Mouse (Mus musculus): ENCODE measurements at regions not wholly inside any gene's neighbourhood (a gene's known extent, or its start where the extent isn't known, plus 50 kb on each side); places are given as distances from the start of the nearest gene placed in this dataset.

DNA sequence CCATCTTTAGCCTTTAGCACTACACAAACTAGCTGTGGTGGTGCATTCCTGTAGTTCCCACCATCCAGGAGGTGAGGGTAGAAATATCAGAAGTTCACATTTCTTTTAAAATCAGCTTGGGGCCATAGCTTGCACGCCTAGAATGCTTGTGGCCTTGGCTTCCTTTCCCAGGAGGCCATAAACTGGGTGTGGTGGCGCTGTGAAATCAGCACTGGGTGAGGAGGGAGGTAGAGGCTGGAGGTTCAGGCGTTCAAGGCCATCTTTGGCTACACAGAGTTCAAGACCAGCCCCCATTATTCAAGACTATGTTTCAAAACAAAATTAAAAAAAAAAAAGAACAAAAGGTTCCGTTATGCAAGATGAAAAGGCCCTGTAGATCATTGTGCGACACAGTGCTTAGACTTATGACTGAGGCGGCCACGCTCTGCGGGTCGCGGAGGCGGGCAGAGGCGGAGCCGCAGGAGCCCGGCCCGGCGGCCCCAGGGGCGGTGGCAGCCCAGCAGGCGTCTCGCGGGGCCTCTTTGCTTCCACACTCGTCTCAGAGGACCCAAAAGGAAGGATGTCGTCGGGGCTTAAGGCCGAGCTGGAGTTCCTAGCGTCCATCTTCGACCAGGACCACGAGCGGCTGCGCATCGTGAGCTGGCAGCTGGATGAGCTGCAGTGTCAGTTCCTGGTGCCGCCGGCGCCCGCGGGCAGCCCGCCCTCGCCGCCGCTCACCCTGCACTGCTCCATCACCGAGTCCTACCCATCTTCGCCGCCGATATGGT is 134.7 kb upstream of the Usp9x start:
- TF ChIP-seq CTCF (conservative IDR thresholded peaks at IDR 0.05; ENCODE audit: insufficient read depth, insufficient read length, low read depth, low read length), result no peak
- TF ChIP-seq POLR2A (IDR thresholded peaks at IDR 0.05; ENCODE audit: low read depth, low read length), result no peak

Measured in kidney, adult 2 months (tissue).